Mouse (Mus musculus) heart, adult 2 months (tissue): ENCODE results near the gene Mcu.

Experiments used
- CTCF ChIP-seq: fragments of 200-600 bp; IDR thresholded peaks from 2 replicates; pipeline ENCODE4 v1.8.1; 2022; ENCODE audit warnings: antibody characterized with exemption, mild to moderate bottlenecking, moderate library complexity
- EP300 ChIP-seq: fragments of 200-500 bp; IDR thresholded peaks from 2 replicates; pipeline ENCODE4 v1.6.1; 2011; ENCODE audit warnings: low read depth, low read length, control low read depth; ENCODE audit not compliant: insufficient read depth

DNA sequence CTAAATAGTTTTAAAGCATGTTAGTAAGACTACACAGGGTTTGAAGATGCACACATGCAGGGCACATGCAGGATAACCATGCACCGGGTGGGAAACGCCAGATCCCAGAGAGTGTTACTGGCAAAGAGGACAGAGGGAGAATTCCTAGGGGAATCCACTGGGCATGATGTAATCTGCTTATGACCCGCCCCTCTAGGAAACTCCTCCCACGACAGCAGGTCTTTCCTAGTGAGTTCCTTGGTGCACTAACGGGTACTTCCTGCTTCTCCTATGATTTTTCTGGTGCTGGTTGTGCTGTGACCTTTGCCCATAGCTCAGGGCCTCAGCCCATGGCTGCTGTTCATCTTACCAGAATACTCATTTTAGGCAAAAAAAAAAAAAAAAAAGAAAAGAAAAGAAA lies 12.6 kb downstream of the Mcu start:
- TF ChIP-seq CTCF: no peak
- no peak for TF ChIP-seq EP300
